Mouse (Mus musculus) forebrain, embryonic 14.5 days (tissue): Measurements from ENCODE around the gene Olfr578. TPM values are rescaled to one million over a fixed set of nuclear protein-coding genes. Genes with fewer than 3 reads are reported as not detected.

ENCODE experiments used
- ATAC-seq: fragments of 200-750 bp; cut with Nextera tagmentation; 2 replicates; pipeline ENCODE4 v1.8.0; 2017; ENCODE audit warnings: mild to moderate bottlenecking, moderate library complexity
- DNase-seq: peaks from one replicate; pipeline ENCODE4 v3.0.0-alpha.2; 2015; ENCODE audit warnings: low spot score
- H3K27ac ChIP-seq: fragments of 300-500 bp; sonication (generic); 2 replicates; pipeline ENCODE4 v1.5.1; 2014; ENCODE audit warnings: low read depth, mild to moderate bottlenecking, control low read depth, low read length, moderate library complexity
- H3K27me3 ChIP-seq: fragments of 300-500 bp; sonication (generic); replicated peaks from 2 replicates; pipeline ENCODE4 v1.6.1; 2014; ENCODE audit warnings: low read length, control low read depth, mixed read lengths; ENCODE audit not compliant: control insufficient read depth, insufficient read depth
- H3K36me3 ChIP-seq: fragments of 300-500 bp; sonication (generic); 2 replicates; pipeline ENCODE4 v1.6.1; 2014; ENCODE audit warnings: low read length, control low read depth; ENCODE audit not compliant: control insufficient read depth, insufficient read depth
- H3K4me1 ChIP-seq: fragments of 300-500 bp; sonication (generic); 2 replicates; pipeline ENCODE4 v1.6.1; 2014; ENCODE audit warnings: antibody characterized with exemption, low read length, control low read depth; ENCODE audit not compliant: control insufficient read depth, insufficient read depth
- H3K4me2 ChIP-seq: fragments of 300-500 bp; sonication (generic); 2 replicates; pipeline ENCODE4 v1.6.1; 2014; ENCODE audit warnings: mild to moderate bottlenecking, control low read depth, low read length
- H3K4me3 ChIP-seq: fragments of 300-500 bp; sonication (generic); 2 replicates; pipeline ENCODE4 v1.5.1; 2014; ENCODE audit warnings: low read depth, low read length, control low read depth
- H3K9ac ChIP-seq: fragments of 300-500 bp; sonication (generic); 2 replicates; pipeline ENCODE4 v1.6.1; 2014; ENCODE audit warnings: mild to moderate bottlenecking, low read length, control low read depth, moderate library complexity
- H3K9me3 ChIP-seq: fragments of 300-500 bp; sonication (generic); replicated peaks from 2 replicates; pipeline ENCODE4 v1.6.1; 2016; ENCODE audit warnings: low read length, control low read depth, mixed read lengths; ENCODE audit not compliant: control insufficient read depth
- WGBS: fragments of 180-500 bp; shearing (Covaris S2); extraction: QIAGEN DNeasy Blood & Tissue Kit; methylation state at CpG from one replicate; pipeline ENCODE4 v1.1.7; 2014; 5-methylcytosine and 5-hydroxymethylcytosine counted together
- polyA plus RNA-seq: library from polyadenylated mRNA; unstranded; fragments of >200 nt; fragmentation: Nextera tagmentation; extraction: Ambion mirVana; gene quantifications from 2 replicates; pipeline ENCODE4 v1.2.1, GENCODE M21; 2014

Gene Olfr578
- polyA plus RNA-seq, 1 experiment from 2014 or later: not detected

DNA sequence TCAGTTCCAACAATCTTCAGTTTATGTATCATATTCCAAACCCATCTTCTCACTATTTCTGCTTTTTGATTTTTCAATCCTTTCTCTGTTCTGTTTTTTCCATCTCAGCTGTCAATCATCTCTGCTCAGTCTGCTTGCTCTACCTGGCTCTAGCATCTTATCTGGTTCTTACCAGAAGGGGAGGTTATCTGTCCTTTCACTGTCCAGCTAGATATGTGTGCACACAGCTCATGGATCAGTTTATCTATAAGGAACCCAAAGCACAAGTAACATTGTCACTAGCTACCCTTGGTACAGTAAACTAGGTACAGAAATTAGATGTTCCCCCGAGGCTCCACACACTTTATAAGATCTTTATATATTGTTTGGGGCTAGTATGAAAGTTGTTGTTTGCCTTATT, 45.7 kb downstream of the Olfr578 start:
- Histone ChIP-seq H3K27me3 (no peaks in the 10 kb centered on the region), H3K4me1 (no peaks in the 10 kb centered on the region), H3K4me3 (no peak overlapping the region), H3K4me2 (no peak overlapping the region), H3K9ac (no peak overlapping the region), H3K27ac (no peak overlapping the region), H3K9me3 (no peaks in the 10 kb centered on the region), H3K36me3 (no peaks in the 10 kb centered on the region)
- no peak for DNase-seq
- 79% methylated on average over 1 of the region's 1 CpGs for WGBS
- no peak for ATAC-seq

DNA sequence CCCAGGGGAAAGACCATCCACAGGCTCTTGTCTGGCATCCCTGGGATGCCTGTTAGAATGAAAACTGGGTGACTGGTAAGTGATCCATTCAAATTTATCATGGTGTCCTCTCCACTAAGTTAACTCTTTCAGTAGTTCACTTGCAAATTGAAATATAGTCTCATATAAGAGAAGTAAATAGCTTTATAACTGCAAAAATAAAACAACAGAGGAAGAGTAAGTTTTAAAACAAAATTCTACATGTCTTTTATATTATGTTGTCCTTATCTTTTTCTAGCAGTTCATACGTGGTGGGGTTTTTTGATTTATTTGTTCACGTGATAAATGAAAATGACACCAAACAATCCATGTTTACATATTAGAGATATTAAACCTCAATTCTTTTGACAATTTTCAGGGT, 46.6 kb downstream of the Olfr578 start, which contains the start of gene Olfr573-ps1:
Olfr573-ps1 (minus strand) TSS at position 101 of the 400 bp plus-strand sequence.
- H3K4me1 ChIP-seq: no peaks in the 10 kb centered on the region
- H3K36me3 ChIP-seq: no peaks in the 10 kb centered on the region
- H3K4me3 ChIP-seq: no peak within 1 kb of the TSS
- no peak within 1 kb of the TSS for H3K4me2 ChIP-seq
- H3K9me3 ChIP-seq: no peaks in the 10 kb centered on the region
- no peak for ATAC-seq
- H3K27ac ChIP-seq: no peak within 1 kb of the TSS
- no peaks in the 10 kb centered on the region for H3K27me3 ChIP-seq
- DNase-seq: no peak
- WGBS: 87% methylated on average over 2 of the region's 2 CpGs
- no peak within 1 kb of the TSS for H3K9ac ChIP-seq

Other genes with a start within 250 kb of the Olfr578 start
- gene Olfr560, start 230.0 kb downstream of the Olfr578 start, polyA plus RNA-seq: not detected in 2 replicates
- 0.06 TPM in 1 of 2 replicates, not detected in the other for gene Olfr78, start 229.9 kb downstream of the Olfr578 start, polyA plus RNA-seq
- gene Olfr561, start 218.1 kb downstream of the Olfr578 start, polyA plus RNA-seq: not detected in 2 replicates
- not detected in 2 replicates for gene Olfr564, start 185.8 kb downstream of the Olfr578 start, polyA plus RNA-seq
- not detected in 2 replicates for gene Olfr566, start 130.6 kb downstream of the Olfr578 start, polyA plus RNA-seq
- gene Olfr568, start 112.2 kb downstream of the Olfr578 start, polyA plus RNA-seq: not detected in 2 replicates
- gene Olfr569, start 98.4 kb downstream of the Olfr578 start, polyA plus RNA-seq: not detected in 2 replicates
- 0.15 TPM in 1 of 2 replicates, not detected in the other for gene Olfr570, start 94.7 kb downstream of the Olfr578 start, polyA plus RNA-seq
- gene Olfr571, start 71.8 kb downstream of the Olfr578 start, polyA plus RNA-seq: not detected in 2 replicates
- gene Olfr572, start 64.9 kb downstream of the Olfr578 start, polyA plus RNA-seq: not detected in 2 replicates
- gene Olfr573-ps1, start 46.7 kb downstream of the Olfr578 start, polyA plus RNA-seq: not detected in 2 replicates
- not detected in 2 replicates for gene Olfr574, start 40.9 kb downstream of the Olfr578 start, polyA plus RNA-seq
- not detected in 2 replicates for gene Olfr575, start 30.5 kb downstream of the Olfr578 start, polyA plus RNA-seq
- gene Olfr576, start 26.7 kb downstream of the Olfr578 start, polyA plus RNA-seq: not detected in 2 replicates
- not detected in 2 replicates for gene Olfr577, start 13.4 kb downstream of the Olfr578 start, polyA plus RNA-seq
- gene Olfr582, start 48.7 kb upstream of the Olfr578 start, polyA plus RNA-seq: not detected in 2 replicates
- gene Olfr583, start 62.0 kb upstream of the Olfr578 start, polyA plus RNA-seq: not detected in 2 replicates
- not detected in 2 replicates for gene Olfr584, start 92.6 kb upstream of the Olfr578 start, polyA plus RNA-seq
- not detected in 2 replicates for gene Olfr585, start 108.4 kb upstream of the Olfr578 start, polyA plus RNA-seq
- not detected in 2 replicates for gene Olfr586, start 136.3 kb upstream of the Olfr578 start, polyA plus RNA-seq
- not detected in 2 replicates for gene Olfr588-ps1, start 151.6 kb upstream of the Olfr578 start, polyA plus RNA-seq
- gene Olfr589, start 167.0 kb upstream of the Olfr578 start, polyA plus RNA-seq: not detected in 2 replicates
- gene Olfr591, start 189.0 kb upstream of the Olfr578 start, polyA plus RNA-seq: not detected in 2 replicates
- gene Olfr592, start 195.5 kb upstream of the Olfr578 start, polyA plus RNA-seq: not detected in 2 replicates
- gene Olfr593, start 222.5 kb upstream of the Olfr578 start, polyA plus RNA-seq: not detected in 2 replicates
- gene Olfr594, start 227.7 kb upstream of the Olfr578 start, polyA plus RNA-seq: not detected in 2 replicates